Mouse (Mus musculus) heart, adult 18-20 months (tissue): ENCODE data around the gene 2010111I01Rik. TPM values are rescaled to one million over a fixed set of nuclear protein-coding genes. Genes with fewer than 3 reads are reported as not detected.
"Not testable (repeated sequence)": the region's sequence is repeated elsewhere in the genome, so short reads cannot be mapped to it uniquely, and the experiment has no call there.

ENCODE experiments used
- DNase-seq, 2 experiments: peaks; one replicate each; pipeline ENCODE4 v3.0.0; 2021 to 2022; ENCODE audit warnings: mixed read lengths in 1 of 2
- microRNA-seq, 2 experiments: library from miRNA; unstranded; fragments of <30 nt; microRNA quantifications; one replicate each; pipeline ENCODE4 v1.2.0; 2022
- total RNA-seq, 2 experiments: library from RNA; stranded (reverse); gene quantifications; 2 replicates each; pipeline ENCODE4 v1.2.3; 2021

Gene 2010111I01Rik
- total RNA-seq, 2 experiments from 2014 or later: 82.0 to 84.9 TPM

GRCm38 (mm10) chr13:63339946-63340345 lies 375.3 kb downstream of the 2010111I01Rik start:
- DNase-seq: no peak

GRCm38 (mm10) chr13:63342781-63343180 lies 378.1 kb downstream of the 2010111I01Rik start:
- no peak for DNase-seq

- no peak for DNase-seq
These were observed 379.8 kb downstream of the 2010111I01Rik start for GRCm38 (mm10) chr13:63344481-63344880.

GRCm38 (mm10) chr13:63345476-63346225 lies 381.0 kb downstream of the 2010111I01Rik start:
- DNase-seq: no peak

GRCm38 (mm10) chr13:63347639-63348038 lies 382.9 kb downstream of the 2010111I01Rik start:
- DNase-seq: no peak

GRCm38 (mm10) chr13:63350076-63350475 lies 385.4 kb downstream of the 2010111I01Rik start:
- no peak for DNase-seq

- DNase-seq: not testable (repeated sequence)
These were observed 388.6 kb downstream of the 2010111I01Rik start for GRCm38 (mm10) chr13:63353312-63353711.

GRCm38 (mm10) chr13:63356101-63356500 lies 391.4 kb downstream of the 2010111I01Rik start:
- no peak for DNase-seq

- DNase-seq: peak; percentile 46 to 85
These were observed 391.9 kb downstream of the 2010111I01Rik start for GRCm38 (mm10) chr13:63356558-63356957.

GRCm38 (mm10) chr13:63359393-63359792 lies 394.7 kb downstream of the 2010111I01Rik start:
- DNase-seq: no peak

GRCm38 (mm10) chr13:63360111-63360885 lies 395.6 kb downstream of the 2010111I01Rik start:
- DNase-seq: no peak

- no peak for DNase-seq
These were observed 397.1 kb downstream of the 2010111I01Rik start for GRCm38 (mm10) chr13:63361755-63362154.

GRCm38 (mm10) chr13:63373460-63374166 lies 408.9 kb downstream of the 2010111I01Rik start:
- DNase-seq: no peak

Small RNAs within 50 kb of the gene (microRNA-seq; reads per million reads assigned to microRNA genes)
- gene Mir23b (53,832 to 103,173 reads per million in 2 experiments), gene Mir24-1 (0 reads per million in 2 experiments), gene Mir27b (8,708 to 11,160 reads per million in 2 experiments), gene Mir3074-1 (0 reads per million in 2 experiments)

Other genes starting within 250 kb of the 2010111I01Rik start
- gene Platr25, start 204.2 kb upstream of the 2010111I01Rik start, total RNA-seq: 1 to 10 TPM; 2.1 to 2.6 TPM
- gene Gm5141, start 179.1 kb upstream of the 2010111I01Rik start, total RNA-seq: under 1 TPM; 0.52 to 0.72 TPM
- 10 to 100 TPM; 23.7 to 25.1 TPM for gene Fbp2, start 106.5 kb upstream of the 2010111I01Rik start, total RNA-seq
- gene Fbp1, start 76.6 kb upstream of the 2010111I01Rik start, total RNA-seq: under 1 TPM; 0.20 to 0.31 TPM